Mouse (Mus musculus): ENCODE measurements around the gene Nxn. TPM values are rescaled to one million over a fixed set of nuclear protein-coding genes. Genes with fewer than 3 reads are reported as not detected.
A peak's percentile ranks its signal among the peaks of the same experiment; 100 is the strongest.

Gene Nxn
- total RNA-seq, 2 experiments from 2014 or later: 42.0 to 49.3 TPM

DNA sequence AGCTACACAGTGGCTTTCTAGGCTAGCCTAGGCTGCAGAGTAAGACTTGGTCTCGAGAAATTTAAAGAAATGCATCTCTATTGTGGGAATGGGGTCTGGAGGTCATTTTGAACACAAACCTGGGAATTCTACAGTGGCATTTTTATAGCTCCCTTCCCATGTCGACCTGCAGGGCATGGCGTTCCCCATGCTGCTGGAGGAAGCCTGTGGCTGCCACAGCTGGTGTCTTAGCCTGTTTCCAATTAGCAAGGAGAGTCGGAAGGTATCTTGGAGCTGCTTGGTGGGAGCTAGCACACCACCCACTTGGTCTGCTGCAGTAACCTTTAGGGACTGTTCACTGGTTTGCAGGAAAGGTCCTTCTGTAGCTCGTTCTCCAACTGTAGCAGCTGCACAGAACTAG, 142.8 kb downstream of the Nxn start:
- Histone ChIP-seq H3K27ac (peak overlapping the region; percentile 73), H3K4me3 (no peak overlapping the region)
- intact Hi-C loops (cut with DNase I): no loop called here
- no peak for DNase-seq
- no peak for TF ChIP-seq CTCF (IDR thresholded peaks at IDR 0.05)

DNA sequence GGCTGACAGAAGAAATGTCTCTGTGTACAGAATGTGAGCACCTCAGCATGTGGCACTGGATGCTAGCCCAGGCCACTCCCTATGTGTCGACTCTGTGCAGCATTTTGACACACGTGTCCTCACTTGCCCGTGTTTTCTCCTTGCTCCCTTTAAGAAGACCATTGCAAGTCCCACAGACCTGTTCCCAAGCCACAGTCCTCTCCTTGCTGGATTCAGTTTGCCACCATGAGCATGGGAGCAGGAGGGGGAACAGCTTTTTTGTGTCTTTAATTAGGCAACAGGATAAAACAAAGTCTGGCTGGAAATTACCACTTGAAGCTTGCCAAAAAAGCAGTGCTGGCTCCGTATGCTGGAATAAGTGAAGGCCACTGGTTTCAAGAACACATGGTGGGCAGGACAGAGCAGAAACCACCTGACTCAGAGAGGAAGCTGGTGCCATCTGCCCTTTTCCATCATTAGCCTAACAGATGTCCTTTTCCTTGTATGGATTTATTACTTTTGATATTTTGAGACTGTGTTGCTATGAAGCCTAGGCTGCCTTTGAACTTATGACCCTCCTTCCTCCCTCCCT, 143.4 kb downstream of the Nxn start:
- peak overlapping the region; percentile 73 for H3K27ac ChIP-seq
- intact Hi-C loops (cut with DNase I): no loop called here
- DNase-seq: peak; percentile 58
- H3K4me3 ChIP-seq: no peak overlapping the region
- TF ChIP-seq CTCF (IDR thresholded peaks at IDR 0.05): no peak

- peak overlapping the region; percentile 73 for H3K27ac ChIP-seq
- intact Hi-C loops (cut with DNase I): loop anchor here (1.0 to 2.0 kb wide), 3 partner anchors 145 to 201 kb away; partner anchors contain the start of genes Nxn and Timm22
- DNase-seq: no peak
- H3K4me3 ChIP-seq: no peak overlapping the region
- TF ChIP-seq CTCF (IDR thresholded peaks at IDR 0.05): no peak
These were observed 145.0 kb downstream of the Nxn start for GRCm38 (mm10) chr11:76253918-76254264.

DNA sequence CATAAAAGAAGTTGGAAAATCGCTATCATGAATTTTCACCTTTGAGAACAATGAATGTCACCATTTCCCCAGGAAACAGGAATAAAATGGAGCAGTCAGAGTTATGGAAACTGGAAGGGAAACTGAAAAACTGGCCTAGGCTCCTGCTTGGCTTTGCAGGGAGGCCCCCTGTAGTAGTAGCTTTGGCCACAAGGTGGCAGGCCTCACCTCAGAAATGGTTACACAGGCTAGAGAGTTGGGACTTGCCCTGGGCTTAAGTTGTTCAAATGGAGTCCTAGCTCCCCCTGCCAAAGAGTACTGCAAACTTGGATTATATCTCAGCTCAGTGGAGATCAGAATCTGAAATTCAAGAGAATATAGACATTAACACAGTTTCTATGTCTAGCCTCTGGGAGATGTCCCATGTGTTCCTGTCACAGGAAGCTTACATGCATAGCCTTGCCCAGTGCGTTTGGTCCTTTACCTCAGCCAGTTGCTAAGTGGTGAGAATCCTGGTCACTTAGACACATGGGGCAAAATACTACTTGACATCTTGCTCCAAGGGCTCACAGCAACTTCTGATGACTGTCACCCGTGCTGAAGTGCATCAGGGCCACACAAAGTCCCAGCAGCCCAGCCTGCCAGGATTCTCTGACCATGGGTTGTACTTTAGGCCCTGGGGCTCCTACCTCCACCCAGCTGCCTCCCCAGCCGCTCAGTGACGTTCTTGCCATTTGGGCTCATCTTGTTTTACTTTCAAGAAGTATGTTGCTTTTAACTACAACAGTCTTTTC, 145.6 kb downstream of the Nxn start:
- H3K4me3 ChIP-seq: no peak overlapping the region
- peak; percentile 96 for TF ChIP-seq CTCF (IDR thresholded peaks at IDR 0.05)
- intact Hi-C loops (cut with DNase I): loop anchor here (1.0 to 2.0 kb wide), 3 partner anchors 146 to 201 kb away; partner anchors contain the start of genes Nxn and Timm22
- DNase-seq: peak; percentile 90
- H3K27ac ChIP-seq: peak overlapping the region; percentile 73

- no peak for DNase-seq
- TF ChIP-seq CTCF (IDR thresholded peaks at IDR 0.05): no peak
- intact Hi-C loops (cut with DNase I): loop anchor here (2.0 kb wide), 1 partner anchor 203 kb away; no protein-coding TSS in a partner anchor
- H3K27ac ChIP-seq: no peak overlapping the region
- H3K4me3 ChIP-seq: no peak overlapping the region
These were observed 146.9 kb downstream of the Nxn start for GRCm38 (mm10) chr11:76252036-76252435.

DNA sequence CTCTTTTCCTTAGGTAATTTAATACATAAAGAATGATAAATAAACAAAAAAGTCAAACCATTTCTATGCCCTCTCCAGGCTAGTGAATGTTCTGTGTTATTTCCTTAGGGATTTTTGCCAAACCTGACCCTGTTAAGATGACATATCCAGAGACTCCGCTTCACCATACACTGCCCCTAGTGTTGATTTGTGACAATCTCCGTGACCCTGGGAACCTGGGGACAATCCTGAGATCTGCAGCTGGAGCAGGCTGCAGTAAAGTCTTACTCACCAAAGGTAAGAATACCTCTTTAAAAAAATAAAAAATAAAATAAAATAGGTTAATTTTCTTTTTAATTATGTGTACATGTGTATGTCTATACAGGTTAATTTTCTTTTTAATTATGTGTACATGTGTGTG, 151.7 kb downstream of the Nxn start:
- H3K4me3 ChIP-seq: no peak overlapping the region

GRCm38 (mm10) chr11:76246439-76246838, 152.5 kb downstream of the Nxn start:
- no peak overlapping the region for H3K4me3 ChIP-seq
- intact Hi-C loops (cut with DNase I): no loop called here
- H3K27ac ChIP-seq: no peak overlapping the region
- no peak for TF ChIP-seq CTCF (IDR thresholded peaks at IDR 0.05)
- DNase-seq: no peak

More for the DNA sequence above, 151.7 kb downstream of the Nxn start:
- TF ChIP-seq CTCF (IDR thresholded peaks at IDR 0.05): no peak
- intact Hi-C loops (cut with DNase I): no loop called here
- no peak overlapping the region for H3K27ac ChIP-seq
- DNase-seq: no peak

DNA sequence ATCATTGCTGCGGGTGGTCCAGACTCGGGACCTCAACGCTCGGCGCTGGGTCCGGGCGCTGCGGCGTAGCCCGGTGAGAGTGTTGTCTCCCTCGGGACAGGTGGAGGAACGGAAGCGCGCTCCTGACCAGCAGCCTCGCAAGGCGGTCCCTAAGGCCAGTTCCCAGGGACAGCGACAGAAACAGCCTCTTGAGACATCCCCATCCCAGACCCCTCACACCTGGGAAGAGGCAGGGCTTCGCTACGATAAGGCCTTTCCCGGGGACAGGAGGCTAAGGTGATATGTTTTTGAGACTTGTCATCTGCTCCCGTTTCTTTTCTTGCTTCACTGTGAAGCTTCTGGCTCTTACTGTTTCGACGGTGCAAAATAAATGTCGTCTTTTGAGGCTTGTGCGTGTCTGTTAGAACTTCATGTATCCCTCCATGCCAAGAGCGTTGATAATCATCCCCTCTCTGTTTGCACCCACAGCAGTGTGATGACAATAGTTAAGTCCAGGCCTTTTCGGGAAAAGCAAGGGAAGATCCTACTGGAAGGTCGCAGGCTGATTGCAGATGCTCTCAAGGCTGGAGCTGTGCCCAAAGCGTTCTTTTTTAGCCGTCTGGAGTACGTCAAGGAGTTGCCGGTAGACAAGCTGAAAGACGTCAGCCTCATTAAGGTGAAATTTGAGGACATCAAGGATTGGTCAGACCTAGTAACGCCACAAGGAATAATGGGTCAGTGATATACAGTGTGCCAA, 155.0 kb downstream of the Nxn start:
- peak overlapping the region; percentile 99 for H3K4me3 ChIP-seq
- intact Hi-C loops (cut with DNase I): no loop called here
- no peak for DNase-seq
- no peak for TF ChIP-seq CTCF (IDR thresholded peaks at IDR 0.05)
- H3K27ac ChIP-seq: peak overlapping the region; percentile 95

- intact Hi-C loops (cut with DNase I): no loop called here
- Histone ChIP-seq H3K4me3 (peak within 1 kb of the TSS; percentile 99), H3K27ac (peak within 1 kb of the TSS; percentile 95)
- no peak for TF ChIP-seq CTCF (IDR thresholded peaks at IDR 0.05)
- peak; percentile 94 for DNase-seq
These were observed 155.8 kb downstream of the Nxn start, which contains the start of the genes Mrm3 and Glod4 for GRCm38 (mm10) chr11:76242901-76243810. Gene Mrm3 (plus strand): TSS chr11:76243715. Gene Glod4 (minus strand): TSS chr11:76243725.

DNA sequence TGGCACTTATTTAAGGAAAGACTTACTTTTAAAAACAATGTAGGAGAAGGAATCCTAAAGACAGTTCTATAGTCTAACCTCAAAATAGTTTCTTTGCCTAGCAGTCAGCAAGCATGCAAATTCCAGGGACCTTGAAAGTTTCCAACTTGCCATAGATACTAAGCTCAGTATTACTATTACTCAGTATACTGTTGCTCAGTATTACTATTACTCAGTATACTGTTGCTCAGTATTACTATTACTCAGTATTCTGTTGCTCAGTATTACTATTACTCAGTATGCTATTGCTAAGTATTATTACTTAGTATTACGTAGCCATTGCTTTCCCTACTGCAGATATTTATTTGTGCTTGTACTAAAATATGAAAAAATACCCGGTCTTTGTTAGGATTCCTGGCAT, 159.2 kb downstream of the Nxn start:
- Histone ChIP-seq H3K27ac (no peak overlapping the region), H3K4me3 (no peak overlapping the region)
- intact Hi-C loops (cut with DNase I): no loop called here
- TF ChIP-seq CTCF (IDR thresholded peaks at IDR 0.05): no peak
- DNase-seq: no peak

- no peak for TF ChIP-seq CTCF (IDR thresholded peaks at IDR 0.05)
- Histone ChIP-seq H3K27ac (no peak overlapping the region), H3K4me3 (no peak overlapping the region)
These were observed 162.8 kb downstream of the Nxn start for GRCm38 (mm10) chr11:76236136-76236535.

GRCm38 (mm10) chr11:76225051-76225450, 173.9 kb downstream of the Nxn start:
- intact Hi-C loops (cut with DNase I): no loop called here
- no peak overlapping the region for H3K4me3 ChIP-seq
- DNase-seq: no peak
- H3K27ac ChIP-seq: no peak overlapping the region
- no peak for TF ChIP-seq CTCF (IDR thresholded peaks at IDR 0.05)

More at GRCm38 (mm10) chr11:76236136-76236535, 162.8 kb downstream of the Nxn start:
- no peak for DNase-seq
- intact Hi-C loops (cut with DNase I): no loop called here

All from gastrocnemius, adult 2 months (tissue).